Mouse (Mus musculus) intestine, embryonic 14.5 days (tissue): ENCODE results near the gene Glra1. TPM values are rescaled to one million over a fixed set of nuclear protein-coding genes. Genes with fewer than 3 reads are reported as not detected.
A peak's percentile ranks its signal among the peaks of the same experiment; 100 is the strongest.

Experiments used
- ATAC-seq: fragments of 200-750 bp; cut with Nextera tagmentation; replicated peaks from 2 replicates; pipeline ENCODE4 v1.8.0; 2017; ENCODE audit warnings: low read depth, moderate number of reproducible peaks, moderate TSS enrichment, moderate library complexity; ENCODE audit not compliant: low FRiP score, low TSS enrichment
- DNase-seq: peaks from one replicate; pipeline ENCODE4 v3.0.0-alpha.2; 2018; ENCODE audit warnings: low spot score
- H3K27ac ChIP-seq: fragments of 300-500 bp; sonication (generic); 2 replicates; pipeline ENCODE4 v1.5.1; 2014; ENCODE audit warnings: low read depth, mild to moderate bottlenecking, control low read depth
- H3K27me3 ChIP-seq: fragments of 300-500 bp; sonication (generic); replicated peaks from 2 replicates; pipeline ENCODE4 v1.6.1; 2014; ENCODE audit warnings: low read length, control low read depth; ENCODE audit not compliant: control insufficient read depth, insufficient read depth
- H3K36me3 ChIP-seq: fragments of 300-500 bp; sonication (generic); 2 replicates; pipeline ENCODE4 v1.6.1; 2014; ENCODE audit warnings: low read length, control low read depth; ENCODE audit not compliant: control insufficient read depth, insufficient read depth
- H3K4me1 ChIP-seq: fragments of 300-500 bp; sonication (generic); replicated peaks from 2 replicates; pipeline ENCODE4 v1.6.1; 2014; ENCODE audit warnings: low read length, control low read depth, mixed read lengths; ENCODE audit not compliant: control insufficient read depth, insufficient read depth
- H3K4me2 ChIP-seq: fragments of 300-500 bp; sonication (generic); 2 replicates; pipeline ENCODE4 v1.6.1; 2014; ENCODE audit warnings: low read length
- H3K4me3 ChIP-seq: fragments of 300-500 bp; sonication (generic); 2 replicates; pipeline ENCODE4 v1.5.1; 2014; ENCODE audit warnings: low read depth, low read length, control low read depth, mixed read lengths
- H3K9ac ChIP-seq: fragments of 300-500 bp; sonication (generic); 2 replicates; pipeline ENCODE4 v1.6.1; 2014; ENCODE audit warnings: mild to moderate bottlenecking, low read length
- H3K9me3 ChIP-seq: fragments of 300-500 bp; sonication (generic); 2 replicates; pipeline ENCODE4 v1.6.1; 2016; ENCODE audit warnings: low read length, control low read depth; ENCODE audit not compliant: control insufficient read depth
- WGBS: fragments of 180-500 bp; shearing (Covaris S2); extraction: QIAGEN DNeasy Blood & Tissue Kit; methylation state at CpG from one replicate; pipeline ENCODE4 v1.1.7; 2014; 5-methylcytosine and 5-hydroxymethylcytosine counted together
- polyA plus RNA-seq: library from polyadenylated mRNA; unstranded; fragments of >200 nt; fragmentation: Nextera tagmentation; extraction: Ambion mirVana; gene quantifications from 2 replicates; pipeline ENCODE4 v1.2.1, GENCODE M21; 2014

The Glra1 gene
- polyA plus RNA-seq, 1 experiment from 2014 or later = not detected

GRCm38 (mm10) chr11:55542128-55542527 is 65.9 kb downstream of the Glra1 start:
- no peaks in the 10 kb centered on the region for H3K9me3 ChIP-seq
- WGBS = 61% methylated on average over 7 of the region's 7 CpGs
- no peak overlapping the region for H3K4me2 ChIP-seq
- H3K4me3 ChIP-seq = no peak overlapping the region
- H3K9ac ChIP-seq = no peak overlapping the region
- DNase-seq (no peak), ATAC-seq (no peak)
- H3K27me3 ChIP-seq = no peaks in the 10 kb centered on the region
- no peak overlapping the region for H3K27ac ChIP-seq
- H3K36me3 ChIP-seq = no peaks in the 10 kb centered on the region
- no peaks in the 10 kb centered on the region for H3K4me1 ChIP-seq

DNA sequence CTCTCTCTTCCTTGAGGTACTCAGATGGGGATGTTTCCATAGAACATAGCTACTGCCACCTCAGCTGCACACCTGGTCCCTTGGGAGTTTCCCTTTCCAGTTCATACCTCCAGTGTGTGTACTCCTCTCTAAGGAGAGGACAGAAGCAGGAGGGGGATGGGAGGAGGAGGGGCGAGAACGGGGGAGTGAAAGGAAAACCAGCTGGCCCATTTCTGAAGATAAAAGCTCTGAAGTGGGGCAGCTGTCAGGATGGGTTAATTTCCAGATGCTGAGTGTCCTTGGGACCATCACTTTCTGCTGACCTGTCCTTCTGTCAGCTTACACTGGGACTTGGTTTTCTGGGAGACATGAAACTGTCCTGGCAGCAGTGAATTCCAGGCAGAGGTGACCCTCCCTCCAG is 73.2 kb downstream of the Glra1 start:
- DNase-seq = no peak
- no peak overlapping the region for H3K4me3 ChIP-seq
- whole genome bisulfite sequencing = 27% methylated on average over 2 of the region's 2 CpGs
- no peak overlapping the region for H3K9ac ChIP-seq
- no peaks in the 10 kb centered on the region for H3K4me1 ChIP-seq
- no peak overlapping the region for H3K4me2 ChIP-seq
- no peaks in the 10 kb centered on the region for H3K27me3 ChIP-seq
- H3K36me3 ChIP-seq = no peaks in the 10 kb centered on the region
- no peaks in the 10 kb centered on the region for H3K9me3 ChIP-seq
- ATAC-seq = no peak
- H3K27ac ChIP-seq = no peak overlapping the region

- Histone ChIP-seq H3K4me3 (no peak overlapping the region), H3K27ac (no peak overlapping the region), H3K36me3 (no peaks in the 10 kb centered on the region), H3K4me1 (no peaks in the 10 kb centered on the region), H3K4me2 (no peak overlapping the region), H3K27me3 (no peaks in the 10 kb centered on the region), H3K9me3 (no peaks in the 10 kb centered on the region), H3K9ac (no peak overlapping the region)
- ATAC-seq (no peak), DNase-seq (no peak)
- WGBS = 68% methylated on average over 5 of the region's 5 CpGs
These were observed 74.6 kb downstream of the Glra1 start for GRCm38 (mm10) chr11:55533378-55533777.

GRCm38 (mm10) chr11:55530741-55531140 is 77.3 kb downstream of the Glra1 start:
- Histone ChIP-seq H3K9me3 (no peaks in the 10 kb centered on the region), H3K36me3 (no peaks in the 10 kb centered on the region), H3K4me3 (no peak overlapping the region), H3K9ac (no peak overlapping the region), H3K4me2 (no peak overlapping the region), H3K4me1 (no peaks in the 10 kb centered on the region), H3K27me3 (no peaks in the 10 kb centered on the region), H3K27ac (no peak overlapping the region)
- WGBS = 81% methylated on average over 7 of the region's 7 CpGs
- DNase-seq = no peak
- no peak for ATAC-seq

GRCm38 (mm10) chr11:55518806-55519674 is 89.0 kb downstream of the Glra1 start:
- no peaks in the 10 kb centered on the region for H3K36me3 ChIP-seq
- DNase-seq (peak; percentile 84), ATAC-seq (no peak; the same call in 1 of the 2 replicates)
- no peaks in the 10 kb centered on the region for H3K4me1 ChIP-seq
- H3K9ac ChIP-seq = no peak overlapping the region
- no peaks in the 10 kb centered on the region for H3K9me3 ChIP-seq
- H3K27ac ChIP-seq = no peak overlapping the region
- H3K27me3 ChIP-seq = no peaks in the 10 kb centered on the region
- WGBS = 4% methylated on average over 9 of the region's 9 CpGs
- H3K4me3 ChIP-seq = no peak overlapping the region
- no peak overlapping the region for H3K4me2 ChIP-seq

- H3K27me3 ChIP-seq = no peaks in the 10 kb centered on the region
- no peak for ATAC-seq
- no peak overlapping the region for H3K4me2 ChIP-seq
- H3K27ac ChIP-seq = no peak overlapping the region
- H3K9me3 ChIP-seq = no peaks in the 10 kb centered on the region
- no peak overlapping the region for H3K9ac ChIP-seq
- H3K36me3 ChIP-seq = no peaks in the 10 kb centered on the region
- DNase-seq = no peak
- 63% methylated on average over 5 of the region's 5 CpGs for WGBS
- no peak overlapping the region for H3K4me3 ChIP-seq
- no peaks in the 10 kb centered on the region for H3K4me1 ChIP-seq
These were observed 90.3 kb downstream of the Glra1 start for GRCm38 (mm10) chr11:55517666-55518065.

- H3K4me2 ChIP-seq = no peak overlapping the region
- H3K36me3 ChIP-seq = no peaks in the 10 kb centered on the region
- ATAC-seq = no peak
- H3K4me3 ChIP-seq = no peak overlapping the region
- no peak overlapping the region for H3K9ac ChIP-seq
- H3K4me1 ChIP-seq = no peaks in the 10 kb centered on the region
- H3K27ac ChIP-seq = no peak overlapping the region
- no peaks in the 10 kb centered on the region for H3K9me3 ChIP-seq
- no peaks in the 10 kb centered on the region for H3K27me3 ChIP-seq
- 53% methylated on average over 5 of the region's 5 CpGs for WGBS
- DNase-seq = no peak
These were observed 96.6 kb downstream of the Glra1 start for GRCm38 (mm10) chr11:55511374-55511773.

GRCm38 (mm10) chr11:55505485-55505884 is 102.5 kb downstream of the Glra1 start:
- H3K4me1 ChIP-seq = no peaks in the 10 kb centered on the region
- peaks cover 32% of the 10 kb centered on the region for H3K36me3 ChIP-seq
- H3K27ac ChIP-seq = no peak overlapping the region
- H3K4me3 ChIP-seq = no peak overlapping the region
- ATAC-seq (no peak), DNase-seq (no peak)
- H3K4me2 ChIP-seq = no peak overlapping the region
- no peaks in the 10 kb centered on the region for H3K9me3 ChIP-seq
- no peak overlapping the region for H3K9ac ChIP-seq
- 81% methylated on average over 3 of the region's 3 CpGs for WGBS
- H3K27me3 ChIP-seq = no peaks in the 10 kb centered on the region

GRCm38 (mm10) chr11:55502886-55503285 is 105.1 kb downstream of the Glra1 start:
- Histone ChIP-seq H3K27ac (no peak overlapping the region), H3K4me2 (no peak overlapping the region), H3K27me3 (no peaks in the 10 kb centered on the region), H3K9ac (no peak overlapping the region), H3K36me3 (peaks cover 56% of the 10 kb centered on the region), H3K4me3 (no peak overlapping the region), H3K4me1 (no peaks in the 10 kb centered on the region), H3K9me3 (no peaks in the 10 kb centered on the region)
- ATAC-seq (no peak), DNase-seq (no peak)
- WGBS = 78% methylated on average over 5 of the region's 5 CpGs
